Mouse (Mus musculus): Measurements from ENCODE around the gene Figla.

The Figla gene

DNA sequence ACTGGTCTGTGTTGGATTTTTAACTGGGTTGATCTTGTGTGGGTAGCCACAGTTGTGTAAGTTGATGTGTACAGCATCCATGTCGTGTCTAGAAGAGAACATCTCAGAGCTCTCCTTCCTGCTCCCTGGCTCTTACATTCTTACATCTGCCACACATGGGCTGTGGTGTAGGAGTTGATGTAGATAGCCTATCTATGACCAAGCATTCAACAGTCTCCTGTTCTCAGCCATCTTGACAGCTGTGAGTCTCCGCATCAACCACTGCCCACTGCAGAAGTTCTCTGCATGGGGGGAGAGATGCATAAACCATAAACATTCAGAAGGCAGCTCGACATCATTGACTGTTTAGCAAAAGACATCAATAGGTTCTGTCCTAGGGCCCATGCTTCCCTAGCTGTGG lies 53.9 kb downstream of the Figla start:
- DNase-seq (ENCODE audit: low spot score in 2 of 2) = no peak

DNA sequence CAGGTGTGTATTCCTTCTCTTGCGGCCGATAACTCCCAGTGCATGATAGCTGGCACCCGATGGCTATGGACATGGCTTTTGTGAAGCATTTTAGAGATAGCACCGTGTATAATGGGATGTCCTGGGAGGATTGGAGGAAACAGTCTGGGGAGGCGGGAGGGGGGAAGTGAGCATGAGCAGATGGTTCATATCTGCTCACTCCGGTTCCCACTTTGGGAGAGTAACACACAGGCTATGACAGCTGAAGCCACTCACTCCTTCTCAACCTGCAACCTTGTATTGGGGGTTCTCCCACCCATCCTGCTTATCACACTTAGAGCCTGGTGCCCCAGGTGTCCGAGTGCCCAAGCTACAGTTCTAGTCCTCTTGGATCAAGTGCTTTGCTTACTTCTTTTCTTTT lies 54.3 kb downstream of the Figla start:
- no peak for DNase-seq (ENCODE audit: low spot score in 2 of 2)
